Mouse (Mus musculus): ENCODE measurements around the gene Tnn. TPM values are rescaled to one million over a fixed set of nuclear protein-coding genes. Genes with fewer than 3 reads are reported as not detected.

The Tnn gene
- polyA plus RNA-seq (2014; fragmentation: Nextera tagmentation; extraction: Ambion mirVana) = 10.5 and 11.9 TPM in 2 replicates

- H3K27me3 ChIP-seq (replicated peaks; ENCODE audit: control insufficient read depth, insufficient read depth, low read length) = no peaks in the 10 kb centered on the region
- H3K4me1 ChIP-seq (replicated peaks; ENCODE audit: control insufficient read depth, insufficient read depth, low read length) = 0 out of 2 replicates have a peak, but pooled peaks cover 3% of the 10 kb centered on the region
- H3K9ac ChIP-seq (ENCODE audit: low read length) = no peak within 1 kb of the TSS
- peak within 1 kb of the TSS; percentile 30 for H3K4me2 ChIP-seq (ENCODE audit: low read length)
- DNase-seq (ENCODE audit: low spot score) (no peak), ATAC-seq (replicated peaks; ENCODE audit: low FRiP score, low TSS enrichment, low read depth) (no peak)
- H3K36me3 ChIP-seq (ENCODE audit: control insufficient read depth, insufficient read depth, low read length) = no peaks in the 10 kb centered on the region
- H3K27ac ChIP-seq (ENCODE audit: low read depth) = no peak within 1 kb of the TSS
- H3K9me3 ChIP-seq (ENCODE audit: control insufficient read depth, low read length) = no peaks in the 10 kb centered on the region
- peak within 1 kb of the TSS; percentile 1; the same call in 1 of the 2 replicates for H3K4me3 ChIP-seq (ENCODE audit: low read depth, low read length)
- 37% methylated on average over 8 of the region's 8 CpGs for WGBS
These were observed at the start of gene Tnn for GRCm38 (mm10) chr1:160153480-160153879. TSS of gene Tnn (minus strand) at chr1:160153580.

- under 1% methylated on average over 13 of the region's 13 CpGs for WGBS
- H3K4me1 ChIP-seq (replicated peaks; ENCODE audit: control insufficient read depth, insufficient read depth, low read length) = peaks cover 14% of the 10 kb centered on the region
- peak overlapping the region; percentile 77 for H3K27ac ChIP-seq (ENCODE audit: low read depth)
- no peaks in the 10 kb centered on the region for H3K27me3 ChIP-seq (replicated peaks; ENCODE audit: control insufficient read depth, insufficient read depth, low read length)
- H3K9me3 ChIP-seq (ENCODE audit: control insufficient read depth, low read length) = no peaks in the 10 kb centered on the region
- peaks cover 35% of the 10 kb centered on the region for H3K36me3 ChIP-seq (ENCODE audit: control insufficient read depth, insufficient read depth, low read length)
- DNase-seq (ENCODE audit: low spot score) (no peak), ATAC-seq (replicated peaks; ENCODE audit: low FRiP score, low TSS enrichment, low read depth) (no peak)
- H3K9ac ChIP-seq (ENCODE audit: low read length) = peak overlapping the region; percentile 77
- peak overlapping the region; percentile 91 for H3K4me3 ChIP-seq (ENCODE audit: low read depth, low read length)
- H3K4me2 ChIP-seq (ENCODE audit: low read length) = peak overlapping the region; percentile 70
These were observed 41.9 kb upstream of the Tnn start for GRCm38 (mm10) chr1:160195337-160195663.

GRCm38 (mm10) chr1:160194529-160195336 lies 41.4 kb upstream of the Tnn start, which contains the start of gene Mrps14:
TSS of gene Mrps14 (plus strand) at chr1:160195215.
- Histone ChIP-seq H3K27me3 (replicated peaks; ENCODE audit: control insufficient read depth, insufficient read depth, low read length) (no peaks in the 10 kb centered on the region), H3K36me3 (ENCODE audit: control insufficient read depth, insufficient read depth, low read length) (peaks cover 29% of the 10 kb centered on the region; the same call in 1 of the 2 replicates), H3K4me1 (replicated peaks; ENCODE audit: control insufficient read depth, insufficient read depth, low read length) (peaks cover 14% of the 10 kb centered on the region), H3K9me3 (ENCODE audit: control insufficient read depth, low read length) (no peaks in the 10 kb centered on the region), H3K4me2 (ENCODE audit: low read length) (peak within 1 kb of the TSS; percentile 70), H3K9ac (ENCODE audit: low read length) (peak within 1 kb of the TSS; percentile 77), H3K27ac (ENCODE audit: low read depth) (peak within 1 kb of the TSS; percentile 77), H3K4me3 (ENCODE audit: low read depth, low read length) (peak within 1 kb of the TSS; percentile 91)
- 6% methylated on average over 31 of the region's 31 CpGs for WGBS
- DNase-seq (ENCODE audit: low spot score) = peak; percentile 96
- peak; percentile 99 for ATAC-seq (replicated peaks; ENCODE audit: low FRiP score, low TSS enrichment, low read depth)

GRCm38 (mm10) chr1:160184506-160184905 lies 31.1 kb upstream of the Tnn start:
- ATAC-seq (replicated peaks; ENCODE audit: low FRiP score, low TSS enrichment, low read depth) (0 out of 2 replicates have a peak, but pooled peaks have one; percentile 82), DNase-seq (ENCODE audit: low spot score) (peak; percentile 77)
- 13% methylated on average over 5 of the region's 5 CpGs for WGBS
- Histone ChIP-seq H3K27ac (ENCODE audit: low read depth) (no peak overlapping the region), H3K9ac (ENCODE audit: low read length) (no peak overlapping the region), H3K36me3 (ENCODE audit: control insufficient read depth, insufficient read depth, low read length) (no peaks in the 10 kb centered on the region), H3K4me1 (replicated peaks; ENCODE audit: control insufficient read depth, insufficient read depth, low read length) (no peaks in the 10 kb centered on the region), H3K4me3 (ENCODE audit: low read depth, low read length) (no peak overlapping the region), H3K27me3 (replicated peaks; ENCODE audit: control insufficient read depth, insufficient read depth, low read length) (no peaks in the 10 kb centered on the region), H3K9me3 (ENCODE audit: control insufficient read depth, low read length) (no peaks in the 10 kb centered on the region), H3K4me2 (ENCODE audit: low read length) (no peak overlapping the region)

- Histone ChIP-seq H3K9me3 (ENCODE audit: control insufficient read depth, low read length) (no peaks in the 10 kb centered on the region), H3K27ac (ENCODE audit: low read depth) (no peak overlapping the region), H3K4me1 (replicated peaks; ENCODE audit: control insufficient read depth, insufficient read depth, low read length) (no peaks in the 10 kb centered on the region), H3K4me2 (ENCODE audit: low read length) (no peak overlapping the region), H3K36me3 (ENCODE audit: control insufficient read depth, insufficient read depth, low read length) (no peaks in the 10 kb centered on the region), H3K9ac (ENCODE audit: low read length) (no peak overlapping the region), H3K27me3 (replicated peaks; ENCODE audit: control insufficient read depth, insufficient read depth, low read length) (no peaks in the 10 kb centered on the region), H3K4me3 (ENCODE audit: low read depth, low read length) (no peak overlapping the region)
- no peak for ATAC-seq (replicated peaks; ENCODE audit: low FRiP score, low TSS enrichment, low read depth)
- no peak for DNase-seq (ENCODE audit: low spot score)
- WGBS = 70% methylated on average over 4 of the region's 4 CpGs
These were observed 27.8 kb upstream of the Tnn start for GRCm38 (mm10) chr1:160181216-160181615.

GRCm38 (mm10) chr1:160176903-160177302 lies 23.5 kb upstream of the Tnn start:
- no peak for DNase-seq (ENCODE audit: low spot score)
- Histone ChIP-seq H3K4me1 (replicated peaks; ENCODE audit: control insufficient read depth, insufficient read depth, low read length) (no peaks in the 10 kb centered on the region), H3K27ac (ENCODE audit: low read depth) (no peak overlapping the region), H3K9ac (ENCODE audit: low read length) (no peak overlapping the region), H3K36me3 (ENCODE audit: control insufficient read depth, insufficient read depth, low read length) (no peaks in the 10 kb centered on the region), H3K4me3 (ENCODE audit: low read depth, low read length) (no peak overlapping the region), H3K27me3 (replicated peaks; ENCODE audit: control insufficient read depth, insufficient read depth, low read length) (no peaks in the 10 kb centered on the region), H3K9me3 (ENCODE audit: control insufficient read depth, low read length) (no peaks in the 10 kb centered on the region), H3K4me2 (ENCODE audit: low read length) (no peak overlapping the region)
- ATAC-seq (replicated peaks; ENCODE audit: low FRiP score, low TSS enrichment, low read depth) = no peak
- 69% methylated on average over 8 of the region's 8 CpGs for WGBS

GRCm38 (mm10) chr1:160166600-160166999 lies 13.2 kb upstream of the Tnn start:
- Histone ChIP-seq H3K4me1 (replicated peaks; ENCODE audit: control insufficient read depth, insufficient read depth, low read length) (no peaks in the 10 kb centered on the region), H3K36me3 (ENCODE audit: control insufficient read depth, insufficient read depth, low read length) (no peaks in the 10 kb centered on the region), H3K4me2 (ENCODE audit: low read length) (no peak overlapping the region), H3K9me3 (ENCODE audit: control insufficient read depth, low read length) (no peaks in the 10 kb centered on the region), H3K27me3 (replicated peaks; ENCODE audit: control insufficient read depth, insufficient read depth, low read length) (no peaks in the 10 kb centered on the region), H3K27ac (ENCODE audit: low read depth) (no peak overlapping the region), H3K4me3 (ENCODE audit: low read depth, low read length) (no peak overlapping the region), H3K9ac (ENCODE audit: low read length) (no peak overlapping the region)
- 66% methylated on average over 3 of the region's 5 CpGs for WGBS
- DNase-seq (ENCODE audit: low spot score) (no peak), ATAC-seq (replicated peaks; ENCODE audit: low FRiP score, low TSS enrichment, low read depth) (no peak)

GRCm38 (mm10) chr1:160158190-160158589 lies 4.8 kb upstream of the Tnn start:
- no peak for ATAC-seq (replicated peaks; ENCODE audit: low FRiP score, low TSS enrichment, low read depth)
- Histone ChIP-seq H3K9me3 (ENCODE audit: control insufficient read depth, low read length) (no peaks in the 10 kb centered on the region), H3K4me1 (replicated peaks; ENCODE audit: control insufficient read depth, insufficient read depth, low read length) (no peaks in the 10 kb centered on the region), H3K36me3 (ENCODE audit: control insufficient read depth, insufficient read depth, low read length) (no peaks in the 10 kb centered on the region), H3K27ac (ENCODE audit: low read depth) (no peak overlapping the region), H3K4me2 (ENCODE audit: low read length) (no peak overlapping the region), H3K27me3 (replicated peaks; ENCODE audit: control insufficient read depth, insufficient read depth, low read length) (no peaks in the 10 kb centered on the region), H3K4me3 (ENCODE audit: low read depth, low read length) (no peak overlapping the region), H3K9ac (ENCODE audit: low read length) (no peak overlapping the region)
- WGBS = 94% methylated on average over 2 of the region's 2 CpGs
- no peak for DNase-seq (ENCODE audit: low spot score)

GRCm38 (mm10) chr1:160150726-160151125 lies 2.7 kb downstream of the Tnn start:
- Histone ChIP-seq H3K4me3 (ENCODE audit: low read depth, low read length) (no peak overlapping the region), H3K36me3 (ENCODE audit: control insufficient read depth, insufficient read depth, low read length) (no peaks in the 10 kb centered on the region), H3K9ac (ENCODE audit: low read length) (no peak overlapping the region), H3K4me1 (replicated peaks; ENCODE audit: control insufficient read depth, insufficient read depth, low read length) (0 out of 2 replicates have a peak, but pooled peaks cover 3% of the 10 kb centered on the region), H3K27me3 (replicated peaks; ENCODE audit: control insufficient read depth, insufficient read depth, low read length) (no peaks in the 10 kb centered on the region), H3K27ac (ENCODE audit: low read depth) (no peak overlapping the region), H3K9me3 (ENCODE audit: control insufficient read depth, low read length) (no peaks in the 10 kb centered on the region), H3K4me2 (ENCODE audit: low read length) (no peak overlapping the region)
- WGBS = 74% methylated on average over 3 of the region's 3 CpGs
- DNase-seq (ENCODE audit: low spot score) (no peak), ATAC-seq (replicated peaks; ENCODE audit: low FRiP score, low TSS enrichment, low read depth) (no peak)

All from intestine, embryonic 14.5 days (tissue).